In the genomic region with DNA sequence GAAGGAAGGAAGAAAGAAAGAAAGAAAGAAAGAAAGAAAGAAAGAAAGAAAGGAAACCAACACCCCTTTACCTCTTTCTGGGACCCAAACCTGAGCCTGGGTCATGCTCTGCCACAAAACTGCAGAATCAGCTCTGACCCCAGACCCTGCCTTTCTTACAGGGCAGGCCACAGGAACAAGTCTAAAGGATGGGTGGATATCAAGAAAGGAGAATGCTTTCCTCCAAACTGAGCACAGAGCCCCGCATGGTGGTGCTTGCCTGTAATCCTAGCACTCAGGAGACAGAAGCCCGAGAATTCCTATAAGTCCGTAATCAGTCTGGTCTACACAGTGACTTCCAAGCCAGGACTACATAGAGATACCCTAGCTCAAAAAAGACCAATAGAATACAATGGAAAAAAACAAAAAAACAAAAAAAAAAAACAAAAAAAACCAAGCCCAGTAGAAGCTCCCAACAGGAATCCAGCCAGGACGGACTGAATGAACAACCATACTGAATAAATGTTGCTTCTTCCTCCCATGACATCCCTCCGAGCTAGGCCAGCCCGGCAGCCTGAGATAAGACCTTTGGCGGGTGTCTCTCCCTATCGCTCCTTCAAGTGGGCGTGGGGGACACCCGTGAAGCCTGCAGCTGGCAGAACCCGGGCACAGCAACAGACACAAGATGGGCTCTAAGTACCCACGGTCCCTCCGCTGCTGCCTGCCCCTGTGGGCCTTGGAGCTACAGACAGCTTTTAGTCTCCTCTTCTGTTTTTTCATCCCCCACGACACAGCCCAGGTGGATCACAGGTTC, we compare ENCODE assay signal across 1 mouse cellular context.
A peak's percentile ranks its signal among the peaks of the same experiment; 100 is the strongest.
TF ChIP-seq lines count a peak whose summit lies in the region.

Gene Rhd, plus strand, starts transcription at position 600 of the 793 bp plus-strand sequence.

TF ChIP-seq in MEL, 35 proteins besides CTCF, POLR2A, EP300 and RAD21 (continued from another document):
- TF ChIP-seq GATA1 (IDR thresholded peaks at IDR 0.05; ENCODE audit: low read depth, low read length) (peak; percentile 85), ETS1 (IDR thresholded peaks at IDR 0.05; ENCODE audit: low read depth, low read length) (peak; percentile 80), ELF1 (IDR thresholded peaks at IDR 0.05; ENCODE audit: low read depth, low read length) (no peak), ZKSCAN1 (IDR thresholded peaks at IDR 0.05; ENCODE audit: low read depth, low read length) (no peak), UBTF (IDR thresholded peaks at IDR 0.05; ENCODE audit: borderline replicate concordance, insufficient read depth, low read depth, low read length) (0 out of 2 replicates have a peak, but pooled peaks have one; percentile 86), RCOR1 (IDR thresholded peaks at IDR 0.05; ENCODE audit: low read depth, low read length) (peak; percentile 48; the same call in 1 of the 2 replicates), MXI1 (IDR thresholded peaks at IDR 0.05; ENCODE audit: low read depth, low read length) (peak; percentile 75), NRF1 (IDR thresholded peaks at IDR 0.05; ENCODE audit: insufficient read depth, low read depth, low read length, poor library complexity, severe bottlenecking) (no peak), USF2 (IDR thresholded peaks at IDR 0.05; ENCODE audit: borderline replicate concordance in 1 of 2, insufficient read depth in 1 of 2, low read depth in 1 of 2, low read length in 2 of 2) (no peak), MAZ (IDR thresholded peaks at IDR 0.05; ENCODE audit: low read depth, low read length) (peak; percentile 65; the same call in 1 of the 2 replicates), E2F4 (IDR thresholded peaks at IDR 0.05; ENCODE audit: borderline replicate concordance, low read depth, low read length) (0 out of 2 replicates have a peak, but pooled peaks have one; percentile 56), TCF12 (IDR thresholded peaks at IDR 0.05; ENCODE audit: low read depth, low read length) (peak; percentile 87), GABPA (IDR thresholded peaks at IDR 0.05; ENCODE audit: low read depth, low read length) (no peak), KAT2A (conservative IDR thresholded peaks at IDR 0.05; ENCODE audit: low read depth, low read length) (no peak; the same call in 1 of the 2 replicates), BHLHE40 (IDR thresholded peaks at IDR 0.05; ENCODE audit: borderline replicate concordance, low read depth, low read length) (peak; percentile 33; the same call in 1 of the 2 replicates), POLR2AphosphoS2 (IDR thresholded peaks at IDR 0.05; ENCODE audit: low read length) (no peak), MEF2A (IDR thresholded peaks at IDR 0.05; ENCODE audit: extremely low read depth, insufficient replicate concordance, low read depth, low read length, poor library complexity, severe bottlenecking) (no peak), SMC3 (IDR thresholded peaks at IDR 0.05; ENCODE audit: low read depth, low read length) (no peak), TAL1 (IDR thresholded peaks at IDR 0.05; ENCODE audit: low read length) (peak; percentile 72), JUND (IDR thresholded peaks at IDR 0.05; ENCODE audit: low read depth, low read length) (no peak), CHD2 (IDR thresholded peaks at IDR 0.05; ENCODE audit: low read length) (no peak), MAX (IDR thresholded peaks at IDR 0.05; ENCODE audit: low read length) (no peak; the same call in 1 of the 2 replicates), MYB (IDR thresholded peaks at IDR 0.05; ENCODE audit: low read depth, low read length) (peak; percentile 27; the same call in 1 of the 2 replicates), CHD1 (IDR thresholded peaks at IDR 0.05; ENCODE audit: low read depth, low read length) (no peak), ZNF384 (IDR thresholded peaks at IDR 0.05; ENCODE audit: low read depth, low read length) (no peak), MAFK (IDR thresholded peaks at IDR 0.05; ENCODE audit: borderline replicate concordance, low read depth, low read length) (no peak), ZMIZ1 (IDR thresholded peaks at IDR 0.05; ENCODE audit: low read depth, low read length) (peak; percentile 61), ZC3H11A (IDR thresholded peaks at IDR 0.05; ENCODE audit: low read depth, low read length) (no peak), TBP (IDR thresholded peaks at IDR 0.05; ENCODE audit: low read depth, low read length) (peak; percentile 56; the same call in 1 of the 2 replicates), HCFC1 (IDR thresholded peaks at IDR 0.05; ENCODE audit: low read depth, low read length) (no peak), SIN3A (IDR thresholded peaks at IDR 0.05; ENCODE audit: low read length) (peak; percentile 87), NELFE (IDR thresholded peaks at IDR 0.05; ENCODE audit: low read depth, low read length) (0 out of 2 replicates have a peak, but pooled peaks have one; percentile 33), MYC (IDR thresholded peaks at IDR 0.05; ENCODE audit: low read depth, low read length) (no peak), POLR2AphosphoS5 (IDR thresholded peaks at IDR 0.05; ENCODE audit: borderline replicate concordance, low read depth, low read length) (no peak)
